Mouse (Mus musculus): Measurements from ENCODE around the gene Rrp1. TPM values are rescaled to one million over a fixed set of nuclear protein-coding genes. Genes with fewer than 3 reads are reported as not detected.

Rrp1 gene
- total RNA-seq (2021), result 100 to 1,000 TPM; 349 to 350 TPM

DNA sequence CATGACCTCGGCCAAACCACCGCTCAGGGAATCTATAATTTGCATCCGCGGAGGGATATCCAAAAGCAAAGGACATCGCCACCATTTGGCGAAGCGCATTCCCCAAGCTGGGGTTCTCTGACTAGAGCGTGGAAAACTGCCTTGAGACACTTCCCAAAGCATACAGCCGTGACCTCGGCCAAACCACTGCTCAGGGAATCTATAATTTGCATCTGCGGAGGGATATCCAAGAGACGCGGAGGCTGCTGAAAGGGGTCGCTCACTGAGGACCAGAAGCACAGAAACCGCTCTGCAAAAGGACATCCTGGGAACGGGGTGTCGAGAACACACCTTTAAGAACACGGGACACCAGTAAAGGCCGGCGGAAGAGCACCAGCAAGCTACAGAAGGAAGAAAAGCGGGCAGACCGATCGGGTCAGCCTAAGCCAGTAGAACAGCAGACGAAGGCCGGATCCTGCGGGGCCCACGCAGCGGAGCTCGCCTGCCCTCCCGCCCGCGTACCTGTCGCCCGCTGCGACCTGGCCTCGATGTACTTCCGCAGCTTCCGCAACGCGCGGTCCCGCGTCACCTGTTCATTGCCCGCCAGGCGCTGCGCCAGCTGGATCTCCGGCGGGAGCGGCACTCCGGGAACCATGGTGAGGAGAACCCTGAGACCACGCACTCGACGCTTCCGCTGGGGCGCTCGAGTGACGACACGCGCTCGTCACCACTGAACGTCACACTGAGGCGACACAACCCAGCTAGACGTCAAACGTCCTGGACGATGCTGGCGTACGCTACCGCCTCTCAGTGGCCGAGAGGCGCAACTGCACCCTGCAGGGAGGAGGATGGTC lies at the start of gene Rrp1:
Gene Rrp1 (minus strand): TSS at position 725 of the 833 bp plus-strand sequence.
- peak; percentile 98 for DNase-seq (ENCODE audit: low spot score in 2 of 2)
- intact Hi-C loops (cut with DNase I), result no loop called here

DNA sequence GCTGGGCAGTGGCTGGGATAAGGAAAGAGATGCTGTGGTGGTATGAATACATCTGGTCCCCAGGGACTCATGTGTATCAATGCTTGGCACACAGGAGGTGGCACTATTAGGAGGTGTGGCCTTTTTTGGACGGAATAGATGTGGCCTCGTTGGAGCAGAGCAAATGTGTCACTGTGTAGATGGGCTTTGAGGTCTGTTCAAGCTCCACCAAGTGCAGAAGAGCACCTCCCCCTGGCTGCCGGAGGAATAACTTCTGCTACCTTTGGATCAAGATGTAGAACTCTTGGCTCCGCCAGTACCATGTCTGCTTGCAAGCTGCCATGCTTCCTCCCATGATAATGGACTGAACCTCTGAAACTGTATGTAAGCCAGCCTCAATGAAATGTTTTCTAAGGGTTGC lies 48.9 kb upstream of the Rrp1 start:
- DNase-seq (ENCODE audit: low spot score in 2 of 2), result no peak
- intact Hi-C loops (cut with DNase I), result loop anchor here (5.0 kb wide), 1 partner anchor 111 kb away; the partner anchor contains the start of gene Ilvbl

DNA sequence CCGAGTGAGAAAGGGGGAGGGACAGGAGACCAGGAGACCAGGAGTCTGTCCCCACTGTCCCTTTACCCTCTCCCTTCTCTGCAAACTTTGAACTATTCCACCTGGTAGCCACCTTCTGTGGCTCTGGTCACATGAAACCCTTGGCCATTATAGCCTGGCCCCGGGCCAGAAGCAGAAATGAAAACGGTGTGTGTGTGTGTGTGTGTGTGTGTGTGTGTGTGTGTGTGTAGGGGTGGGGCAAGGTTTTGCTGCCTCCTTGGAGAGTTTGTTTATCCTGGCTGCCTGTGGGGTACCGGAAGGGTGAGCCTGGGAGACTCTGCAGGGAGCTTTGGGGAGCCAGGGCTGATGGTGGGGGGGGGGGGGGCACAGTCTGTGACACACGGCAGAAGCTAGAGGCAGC lies 47.6 kb upstream of the Rrp1 start:
- intact Hi-C loops (cut with DNase I), result loop anchor here (5.0 kb wide), 1 partner anchor 112 kb away; the partner anchor contains the start of gene Ilvbl
- no peak for DNase-seq (ENCODE audit: low spot score in 2 of 2)

DNA sequence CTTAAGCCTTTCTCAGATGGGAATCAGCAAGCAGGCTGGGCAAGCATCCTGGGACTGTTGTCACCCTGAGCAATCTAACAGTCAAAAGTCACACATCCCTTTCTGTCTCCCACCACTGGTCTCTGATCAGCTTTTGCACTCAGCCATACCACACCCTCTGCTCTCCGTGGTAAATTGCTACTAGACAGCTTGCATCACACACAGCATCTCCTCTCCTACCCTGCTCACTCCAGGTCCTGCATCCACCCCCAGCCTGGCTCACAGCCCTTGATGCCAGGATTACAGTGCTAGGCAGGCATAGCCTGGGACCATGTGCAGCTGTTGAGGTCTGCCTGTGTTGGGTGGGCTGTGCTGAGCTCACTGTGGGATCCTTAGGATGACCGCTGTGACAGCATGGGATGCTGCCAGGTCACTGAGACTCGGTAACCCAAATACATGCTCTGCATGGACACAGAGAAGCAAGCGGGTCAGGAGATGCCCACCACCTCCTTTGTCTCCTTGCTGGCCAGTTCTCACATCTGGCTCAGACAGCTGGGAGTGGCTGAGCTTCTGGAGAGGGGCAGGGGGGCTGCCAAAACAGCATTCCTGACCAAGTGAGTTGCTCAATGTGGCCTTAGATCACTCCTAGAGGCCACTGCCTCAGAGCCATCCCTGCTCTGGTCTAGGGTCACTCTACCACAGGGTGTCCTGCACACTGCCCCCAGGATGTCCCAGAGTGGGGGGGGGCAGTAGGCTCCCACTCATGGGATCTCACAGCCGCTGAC lies 45.7 kb upstream of the Rrp1 start:
- peak in 1 of 2 experiments; percentile 49 for DNase-seq (ENCODE audit: low spot score in 2 of 2)
- intact Hi-C loops (cut with DNase I), result no loop called here

DNA sequence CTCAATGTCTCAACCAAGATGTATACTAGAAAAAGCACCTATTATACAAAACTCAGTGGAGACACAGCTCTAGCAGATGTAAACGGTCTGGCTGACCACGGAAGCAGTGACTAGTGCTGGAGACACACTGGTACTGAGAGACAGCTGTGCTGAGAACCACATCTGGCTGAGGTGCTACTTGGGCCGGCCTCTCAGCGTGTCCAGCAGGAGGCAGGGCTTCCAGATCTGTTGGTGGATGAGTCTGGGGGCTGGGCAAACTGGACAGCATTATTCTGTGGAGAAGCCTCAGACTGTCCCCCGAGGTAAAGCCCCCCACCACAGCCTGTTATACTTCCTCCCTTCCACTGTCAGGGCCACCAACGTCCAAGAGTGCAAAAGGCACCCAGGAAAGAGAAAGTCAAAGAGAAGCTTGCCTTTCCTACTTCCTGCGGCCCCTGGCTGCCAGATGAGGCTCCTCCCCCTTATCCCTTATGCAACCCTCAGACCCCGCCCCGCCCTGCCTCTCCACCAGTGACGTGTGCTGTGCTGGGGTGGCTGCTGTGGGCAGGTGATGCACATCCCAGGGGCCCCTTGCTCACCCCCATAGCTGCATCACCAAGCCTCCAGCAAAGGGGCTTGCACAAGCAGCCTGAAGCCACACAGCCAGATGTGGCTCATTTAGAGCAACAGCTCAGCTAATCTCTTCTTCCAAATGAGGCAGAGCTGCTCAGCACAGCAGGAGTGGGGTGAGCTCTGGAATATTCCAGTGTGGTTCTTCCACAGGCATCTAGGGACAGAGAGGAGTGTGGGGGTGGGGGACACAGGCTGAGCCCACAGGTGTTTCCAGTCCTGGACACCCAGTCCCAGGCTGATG lies 44.9 kb upstream of the Rrp1 start:
- intact Hi-C loops (cut with DNase I), result no loop called here
- peak in 1 of 2 experiments; percentile 53 for DNase-seq (ENCODE audit: low spot score in 2 of 2)

DNA sequence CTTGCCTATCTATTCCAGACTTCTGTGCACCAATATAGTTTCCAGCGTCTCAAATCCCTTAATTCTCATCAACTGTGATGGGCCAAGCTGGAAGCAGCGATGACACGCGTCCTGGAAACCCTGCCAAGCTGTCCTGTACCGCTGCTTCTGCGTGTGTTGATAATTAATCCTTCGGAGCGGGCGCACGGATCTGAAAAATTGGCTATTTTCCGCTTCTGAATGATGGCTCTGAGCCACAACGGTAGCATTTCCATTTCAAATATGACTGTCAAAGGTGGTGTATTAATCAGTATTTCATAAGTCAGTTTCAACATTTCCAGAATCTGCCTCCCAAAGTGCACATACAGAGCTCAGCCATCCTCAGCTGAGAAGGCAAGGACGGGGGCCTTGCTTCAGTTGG lies 43.9 kb upstream of the Rrp1 start:
- intact Hi-C loops (cut with DNase I), result no loop called here
- DNase-seq (ENCODE audit: low spot score in 2 of 2), result peak in 1 of 2 experiments; percentile 32

DNA sequence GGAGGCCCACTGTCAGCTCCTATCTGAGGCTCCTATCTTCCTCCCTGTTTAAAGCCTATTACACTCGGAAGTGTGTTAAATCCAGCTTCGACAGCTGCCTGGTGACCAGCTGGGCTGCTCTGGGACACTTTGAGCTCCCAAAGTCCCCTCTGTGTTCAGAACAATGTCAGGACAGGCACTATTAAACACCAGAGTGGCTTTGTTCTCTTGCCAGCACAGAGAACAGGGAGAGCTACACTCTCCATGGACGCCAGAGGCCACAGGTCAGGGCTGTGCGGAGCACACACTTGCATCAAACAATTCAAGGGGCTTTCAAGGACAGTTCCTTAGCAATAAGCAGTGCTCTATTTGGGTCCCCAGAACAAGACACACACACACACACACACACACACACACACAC lies 39.8 kb upstream of the Rrp1 start:
- intact Hi-C loops (cut with DNase I), result no loop called here
- no peak for DNase-seq (ENCODE audit: low spot score in 2 of 2)

DNA sequence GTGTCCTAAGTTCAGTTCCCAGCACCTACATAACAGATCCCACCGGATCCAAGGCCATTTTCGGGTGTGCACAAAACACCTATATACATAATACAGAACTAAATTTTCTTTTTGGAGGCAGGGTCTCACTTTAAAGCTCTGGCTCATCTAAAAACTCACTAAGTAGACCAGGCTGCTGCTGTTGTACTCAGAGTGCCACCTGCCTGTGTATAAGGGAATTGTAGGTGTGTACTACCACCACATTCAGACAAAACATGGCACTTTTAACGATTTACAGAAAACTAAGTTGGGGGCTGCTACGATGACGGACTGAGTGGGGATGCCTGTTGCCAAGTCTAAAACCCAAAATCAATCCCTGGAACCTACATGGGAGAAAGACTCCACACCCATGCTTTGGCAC lies 37.9 kb upstream of the Rrp1 start:
- intact Hi-C loops (cut with DNase I), result no loop called here
- DNase-seq (ENCODE audit: low spot score in 2 of 2), result no peak

DNA sequence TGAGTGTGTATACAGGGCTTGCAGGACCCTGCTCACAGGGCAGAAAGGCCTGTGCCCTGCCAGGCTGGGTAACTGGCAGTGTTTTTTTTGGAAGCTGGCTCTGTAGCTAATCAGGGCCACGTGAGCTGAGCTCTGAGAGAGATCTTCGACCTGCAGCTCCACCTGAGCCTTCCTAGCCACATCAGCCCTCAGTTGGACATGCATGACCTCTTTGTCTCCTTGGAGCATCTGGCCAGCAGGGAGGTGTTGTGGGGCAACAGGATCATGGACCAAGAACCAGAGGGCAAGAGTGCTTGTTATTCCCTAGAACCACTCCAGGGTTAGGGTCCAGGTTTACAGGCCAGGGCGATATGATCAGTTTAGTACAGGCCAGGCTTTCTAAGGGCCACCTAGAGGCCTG lies 34.6 kb upstream of the Rrp1 start:
- intact Hi-C loops (cut with DNase I), result loop anchor here (10.0 kb wide), 1 partner anchor 157 kb away; no protein-coding TSS in a partner anchor
- DNase-seq (ENCODE audit: low spot score in 2 of 2), result no peak

DNA sequence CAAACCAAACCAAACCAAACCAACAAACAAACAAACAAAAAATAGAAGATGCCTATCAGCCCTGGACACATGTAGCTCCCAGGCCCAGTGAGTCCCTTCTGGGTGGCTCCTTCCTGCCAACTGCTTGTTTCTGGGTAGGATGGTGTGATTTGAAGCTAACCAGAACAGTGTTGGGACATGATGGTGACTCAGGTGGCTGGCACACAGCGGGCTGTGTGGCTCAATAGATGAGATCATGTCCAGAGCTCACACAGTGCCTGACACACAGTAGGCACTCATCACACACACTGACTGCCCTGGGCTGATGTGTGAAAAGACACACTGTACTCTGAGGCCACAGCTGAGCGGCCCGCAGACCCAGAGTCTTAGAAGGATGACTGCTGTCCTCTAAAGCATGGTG lies 33.4 kb upstream of the Rrp1 start:
- DNase-seq (ENCODE audit: low spot score in 2 of 2), result no peak
- intact Hi-C loops (cut with DNase I), result loop anchor here (10.0 kb wide), 1 partner anchor 159 kb away; no protein-coding TSS in a partner anchor

DNA sequence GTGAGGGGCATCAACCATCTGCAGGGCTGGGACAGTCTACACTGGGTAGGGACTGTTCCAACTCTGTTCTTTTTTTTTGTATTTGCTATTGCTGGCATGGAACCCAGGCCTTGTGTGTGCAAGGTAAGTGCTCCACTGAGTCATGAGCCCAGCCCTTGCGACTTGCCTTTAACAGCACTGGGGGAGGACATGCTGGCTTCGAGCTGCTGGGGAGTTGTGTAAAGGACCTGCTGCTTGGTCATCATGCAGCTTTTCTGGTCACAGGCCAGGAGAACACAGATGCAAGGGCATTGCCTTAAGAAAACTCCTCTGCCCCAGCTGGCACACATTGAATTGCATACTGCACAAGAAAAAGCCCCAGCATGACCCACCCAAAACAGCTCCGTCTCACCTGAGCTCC lies 29.4 kb upstream of the Rrp1 start:
- no peak for DNase-seq (ENCODE audit: low spot score in 2 of 2)
- intact Hi-C loops (cut with DNase I), result loop anchor here (10.0 kb wide), 1 partner anchor 163 kb away; no protein-coding TSS in a partner anchor

DNA sequence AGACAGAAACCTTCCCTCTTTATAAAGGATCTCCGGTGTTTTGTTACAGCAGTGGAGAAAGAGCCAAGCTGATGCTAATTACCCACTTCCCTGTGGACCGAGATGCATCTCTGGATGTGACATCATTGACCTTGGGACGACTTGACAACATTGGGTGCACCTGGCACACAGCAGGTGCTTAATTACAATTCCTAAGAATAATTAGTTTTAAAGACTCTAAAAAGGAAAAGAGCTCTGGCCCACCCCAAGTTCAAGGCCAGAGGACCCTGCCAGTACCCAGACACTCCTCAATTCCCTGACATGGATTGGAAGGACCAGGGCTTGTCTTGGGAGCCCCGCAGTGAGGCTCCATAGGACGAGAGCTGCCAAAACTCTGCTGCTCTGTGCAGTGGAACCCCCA lies 28.8 kb upstream of the Rrp1 start:
- no peak for DNase-seq (ENCODE audit: low spot score in 2 of 2)
- intact Hi-C loops (cut with DNase I), result loop anchor here (10.0 kb wide), 1 partner anchor 163 kb away; no protein-coding TSS in a partner anchor

DNA sequence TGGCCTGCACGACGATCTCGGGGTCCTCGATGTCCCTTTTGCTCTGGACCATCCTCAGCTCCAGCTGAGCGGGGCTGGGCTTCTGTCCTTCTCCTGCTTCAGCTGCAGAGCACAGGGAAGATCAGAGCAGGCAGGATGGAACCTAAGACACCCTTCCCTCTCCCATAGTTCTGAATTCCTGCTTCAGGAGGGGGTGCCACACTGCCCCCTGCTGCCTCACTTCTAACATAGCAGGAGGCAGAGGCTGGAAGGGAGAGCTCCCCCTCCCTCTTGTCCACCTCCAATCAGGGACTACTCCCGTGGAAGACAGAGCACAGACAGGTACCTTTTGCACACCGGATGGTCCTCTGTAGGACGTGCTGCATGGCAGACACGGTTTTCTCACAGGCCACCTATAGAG lies 28.0 kb upstream of the Rrp1 start:
- no peak for DNase-seq (ENCODE audit: low spot score in 2 of 2)
- intact Hi-C loops (cut with DNase I), result loop anchor here (10.0 kb wide), 1 partner anchor 164 kb away; no protein-coding TSS in a partner anchor

DNA sequence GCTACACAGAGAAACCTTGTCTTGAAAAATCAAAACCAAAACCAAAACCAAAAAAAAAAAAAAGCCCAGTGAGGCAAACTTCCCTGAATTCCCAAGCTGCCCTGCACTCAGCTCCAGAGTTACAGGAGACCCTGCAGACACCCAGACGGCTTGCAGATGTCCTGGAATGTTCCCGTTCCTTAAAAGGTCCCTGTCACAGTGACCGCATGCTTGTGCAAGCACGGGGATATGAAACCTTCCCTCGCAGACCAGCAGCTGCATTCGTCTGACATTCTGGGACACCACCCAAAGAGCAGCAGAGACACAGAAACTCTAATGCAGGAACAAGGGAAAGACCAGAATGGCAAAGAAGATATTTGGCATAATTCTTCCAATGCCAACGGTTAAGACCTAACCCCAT lies 27.1 kb upstream of the Rrp1 start:
- intact Hi-C loops (cut with DNase I), result loop anchor here (2.0 to 10.0 kb wide), 2 partner anchors 47 to 165 kb away; no protein-coding TSS in a partner anchor
- DNase-seq (ENCODE audit: low spot score in 2 of 2), result no peak

DNA sequence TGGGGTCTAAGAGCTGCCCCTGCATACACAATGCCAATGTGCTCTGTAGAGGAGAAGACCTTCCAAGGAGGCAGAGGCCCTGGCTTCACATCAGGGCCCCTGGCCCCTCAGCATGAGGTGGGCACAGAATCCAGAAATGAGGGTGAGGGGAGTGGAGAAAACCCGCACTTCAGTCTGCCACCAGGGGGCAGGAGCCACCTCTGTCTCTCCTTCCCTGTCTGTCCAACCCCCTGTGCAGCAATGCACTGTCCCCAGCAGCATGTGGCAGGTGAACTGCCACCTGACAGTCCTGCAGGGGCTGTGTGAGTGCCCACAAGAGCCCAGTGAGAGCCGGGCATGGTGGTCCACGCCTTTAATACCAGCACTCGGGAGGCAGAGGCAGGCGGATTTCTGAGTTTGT lies 26.7 kb upstream of the Rrp1 start:
- intact Hi-C loops (cut with DNase I), result loop anchor here (2.0 kb wide), 1 partner anchor 47 kb away; no protein-coding TSS in a partner anchor
- DNase-seq (ENCODE audit: low spot score in 2 of 2), result no peak

DNA sequence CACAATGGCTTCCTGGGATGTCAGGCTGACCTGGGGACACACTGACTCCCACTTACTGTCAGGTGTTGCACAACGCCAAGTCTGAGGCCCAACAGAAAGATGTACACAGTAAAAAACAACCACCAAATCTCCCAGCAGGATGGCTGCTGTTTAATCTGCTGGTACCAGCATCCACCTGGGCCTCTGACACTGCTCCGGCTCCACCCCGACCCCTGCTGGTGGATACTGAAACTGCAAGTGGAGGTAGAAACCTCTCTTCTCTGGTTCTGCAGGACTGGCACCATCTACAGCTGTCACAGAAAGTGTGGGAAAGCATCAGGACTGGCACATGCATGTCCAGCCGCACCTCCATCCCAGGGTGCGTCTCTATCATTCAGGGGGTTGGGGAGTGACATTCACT lies 25.3 kb upstream of the Rrp1 start:
- intact Hi-C loops (cut with DNase I), result loop anchor here (2.0 kb wide), 1 partner anchor 49 kb away; no protein-coding TSS in a partner anchor
- DNase-seq (ENCODE audit: low spot score in 2 of 2), result peak; percentile 73 to 81

DNA sequence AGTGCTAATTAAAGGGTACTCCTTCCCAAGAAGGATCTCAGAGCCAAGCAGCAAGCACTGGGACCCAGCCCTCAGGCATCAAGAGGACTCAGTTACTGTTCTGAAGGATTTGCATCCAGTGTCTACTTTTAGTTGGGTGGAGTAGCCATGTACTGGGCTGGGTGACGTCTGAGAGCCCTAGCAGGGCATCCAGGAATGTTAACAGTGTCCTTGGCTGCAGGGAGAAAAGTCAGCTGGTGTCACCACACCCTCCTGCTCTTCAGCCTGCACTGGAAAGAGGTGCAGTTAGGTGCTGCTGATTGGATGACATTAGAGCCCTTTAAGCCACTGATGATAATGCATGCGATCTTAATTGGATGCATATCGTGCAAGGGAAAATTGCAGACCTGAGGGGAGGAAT lies 20.0 kb upstream of the Rrp1 start:
- no peak for DNase-seq (ENCODE audit: low spot score in 2 of 2)
- intact Hi-C loops (cut with DNase I), result no loop called here

DNA sequence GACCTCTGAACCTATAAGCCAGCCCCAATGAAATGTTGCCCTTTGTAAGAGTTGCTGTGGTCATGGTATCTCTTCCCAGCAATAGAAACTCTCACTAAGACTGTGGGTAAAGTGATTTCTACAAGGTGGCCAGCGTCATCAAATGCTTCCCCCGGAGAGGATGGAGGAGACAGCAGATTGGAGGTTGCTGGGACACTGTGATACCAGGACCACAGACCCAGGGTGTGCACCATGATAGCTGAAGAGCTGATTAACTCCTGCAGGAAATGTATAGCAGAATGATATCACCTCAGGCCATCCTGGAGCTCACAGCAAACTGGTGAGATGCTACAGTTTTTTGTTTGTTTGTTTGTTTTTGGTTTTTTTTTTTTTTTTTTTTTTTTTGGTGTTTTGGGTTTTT lies 16.9 kb upstream of the Rrp1 start:
- no peak for DNase-seq (ENCODE audit: low spot score in 2 of 2)
- intact Hi-C loops (cut with DNase I), result no loop called here

DNA sequence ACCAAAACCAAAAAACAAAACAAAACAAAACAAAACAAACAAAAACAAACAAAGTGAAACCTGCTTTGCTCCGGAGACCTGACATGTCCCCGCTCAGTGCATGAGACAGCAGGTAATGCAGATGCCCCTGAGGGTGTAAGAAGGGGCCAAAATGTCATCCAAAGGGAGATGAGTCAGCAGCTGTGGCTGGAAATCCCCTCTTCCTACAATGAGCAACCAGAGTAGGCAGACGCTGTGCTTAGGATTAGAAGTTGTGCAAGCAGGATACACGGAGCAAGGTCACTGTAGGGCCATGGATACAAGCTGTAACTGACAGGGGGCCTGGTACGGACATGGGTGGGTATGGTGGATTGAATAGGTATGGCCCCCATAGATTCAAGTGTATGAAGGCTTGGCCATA lies 16.3 kb upstream of the Rrp1 start:
- no peak for DNase-seq (ENCODE audit: low spot score in 2 of 2)
- intact Hi-C loops (cut with DNase I), result no loop called here
